Mouse (Mus musculus) cerebellum, adult 11-12 months (tissue): ENCODE results near the gene Trpv2.

Source experiments
- DNase-seq: peaks from one replicate; pipeline ENCODE4 v3.0.0; 2022

The Trpv2 gene

DNA sequence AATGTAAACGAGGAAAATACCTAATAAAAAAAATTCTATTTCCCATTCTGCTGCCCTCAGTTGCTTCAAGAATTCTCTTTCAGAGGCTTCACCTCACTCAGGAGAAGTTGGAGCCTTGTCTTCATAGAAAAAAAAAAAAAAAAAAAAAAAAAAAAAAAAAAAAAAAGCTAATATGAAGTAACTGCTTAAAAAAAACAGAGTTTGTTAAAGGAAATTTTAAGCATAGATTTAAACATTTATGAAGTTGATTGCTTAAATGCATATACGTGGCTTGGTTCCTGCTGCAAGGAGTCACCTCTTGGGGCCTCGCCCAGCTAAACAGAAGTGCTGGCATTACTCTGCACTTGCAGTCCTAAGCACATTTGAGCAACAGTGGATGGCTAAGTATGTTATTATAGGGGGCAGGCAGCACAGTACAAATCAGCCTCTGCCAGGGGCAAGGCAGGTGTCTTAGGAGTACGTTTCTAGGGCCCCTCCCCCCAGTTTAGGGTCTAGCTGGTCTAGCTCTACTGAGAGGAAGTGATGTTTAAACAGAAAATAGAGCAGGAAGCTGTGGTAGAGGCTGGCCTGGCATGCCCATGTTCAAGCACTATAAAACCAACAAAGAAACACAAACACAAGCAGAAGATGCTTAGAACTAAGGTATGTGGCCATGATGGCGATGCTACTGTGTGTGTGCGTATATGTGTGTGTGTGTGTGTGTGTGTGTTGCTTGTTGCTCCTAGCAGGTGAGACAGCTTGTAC is at the start of gene Trpv2:
Gene Trpv2 (plus strand): TSS at position 528 of the 744 bp plus-strand sequence.
- DNase-seq, result no peak

DNA sequence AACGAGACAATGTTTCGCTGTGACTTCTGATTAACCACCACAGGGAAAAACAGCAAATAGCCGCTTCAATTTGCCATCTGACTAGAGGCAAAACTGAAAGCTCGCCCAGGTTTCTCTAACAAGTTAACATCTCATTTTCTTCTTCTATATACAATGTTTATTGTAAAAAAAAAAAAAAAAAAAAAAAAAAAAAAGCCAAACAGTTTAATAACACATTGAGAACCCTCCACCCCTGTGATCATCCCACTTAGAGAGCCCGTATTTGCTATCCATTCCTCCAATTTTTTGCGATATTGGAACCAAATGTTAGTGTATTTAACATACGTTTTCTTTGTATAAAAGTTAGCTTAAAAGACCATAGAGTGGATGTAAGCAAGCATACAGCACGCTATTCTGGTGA is 37.2 kb upstream of the Trpv2 start:
- no peak for DNase-seq

DNA sequence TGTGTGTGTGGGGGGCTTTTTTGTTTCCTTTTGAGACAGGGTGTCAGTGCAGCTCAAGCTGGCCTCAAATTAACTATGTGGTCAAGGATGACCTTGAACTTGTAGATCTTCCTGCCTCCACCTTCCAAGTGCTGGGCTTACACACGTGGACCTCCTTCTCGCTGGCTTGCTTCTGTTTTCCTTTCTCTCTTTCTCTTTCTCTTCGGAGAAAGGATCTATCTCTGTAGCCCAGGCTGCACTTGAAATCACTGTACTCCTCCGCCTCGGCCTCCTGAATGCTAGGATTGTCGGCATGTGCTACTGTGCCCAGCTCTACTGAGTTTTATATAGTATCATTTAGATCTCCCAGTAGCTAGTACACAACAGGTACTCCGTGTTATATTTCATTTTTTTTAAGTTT is 36.7 kb upstream of the Trpv2 start:
- DNase-seq, result no peak

DNA sequence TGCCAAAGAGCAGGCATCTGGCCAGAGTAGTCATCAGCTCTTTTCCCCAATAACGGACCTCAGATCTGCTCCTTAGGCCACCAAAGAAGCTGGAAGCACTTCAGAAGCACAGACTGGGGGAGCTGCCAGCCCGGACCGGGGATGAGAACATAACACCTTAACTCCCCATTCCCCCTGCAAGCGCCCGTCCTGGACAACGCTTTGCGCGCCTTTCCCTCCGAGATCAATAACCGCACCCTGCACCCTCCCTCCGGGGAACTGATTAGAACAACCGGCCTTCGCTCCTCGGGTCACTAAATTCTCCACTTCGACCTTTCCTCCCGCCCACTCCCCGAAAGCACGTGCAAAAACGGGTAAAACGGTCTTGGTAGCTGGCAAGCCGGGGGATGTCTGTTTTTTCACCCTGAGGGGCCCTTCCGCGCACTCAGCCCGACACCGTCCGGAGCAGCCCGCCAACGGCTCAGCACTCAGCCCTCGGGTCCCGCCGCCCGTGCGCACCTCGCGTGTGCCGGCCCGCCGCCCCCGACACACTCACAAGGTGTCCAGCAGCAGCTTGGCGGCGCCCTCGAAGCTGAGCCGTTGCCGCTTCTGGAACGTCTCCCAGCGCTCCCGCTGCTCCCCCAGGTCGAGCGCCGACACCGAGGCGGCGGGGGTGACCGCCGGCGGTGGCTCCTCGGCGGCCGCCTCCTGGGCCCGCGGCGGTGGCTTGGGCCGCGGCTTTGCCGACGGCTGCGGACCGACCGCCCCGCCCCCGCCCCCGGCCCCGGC is 35.8 kb upstream of the Trpv2 start:
- peak; percentile 64 for DNase-seq

DNA sequence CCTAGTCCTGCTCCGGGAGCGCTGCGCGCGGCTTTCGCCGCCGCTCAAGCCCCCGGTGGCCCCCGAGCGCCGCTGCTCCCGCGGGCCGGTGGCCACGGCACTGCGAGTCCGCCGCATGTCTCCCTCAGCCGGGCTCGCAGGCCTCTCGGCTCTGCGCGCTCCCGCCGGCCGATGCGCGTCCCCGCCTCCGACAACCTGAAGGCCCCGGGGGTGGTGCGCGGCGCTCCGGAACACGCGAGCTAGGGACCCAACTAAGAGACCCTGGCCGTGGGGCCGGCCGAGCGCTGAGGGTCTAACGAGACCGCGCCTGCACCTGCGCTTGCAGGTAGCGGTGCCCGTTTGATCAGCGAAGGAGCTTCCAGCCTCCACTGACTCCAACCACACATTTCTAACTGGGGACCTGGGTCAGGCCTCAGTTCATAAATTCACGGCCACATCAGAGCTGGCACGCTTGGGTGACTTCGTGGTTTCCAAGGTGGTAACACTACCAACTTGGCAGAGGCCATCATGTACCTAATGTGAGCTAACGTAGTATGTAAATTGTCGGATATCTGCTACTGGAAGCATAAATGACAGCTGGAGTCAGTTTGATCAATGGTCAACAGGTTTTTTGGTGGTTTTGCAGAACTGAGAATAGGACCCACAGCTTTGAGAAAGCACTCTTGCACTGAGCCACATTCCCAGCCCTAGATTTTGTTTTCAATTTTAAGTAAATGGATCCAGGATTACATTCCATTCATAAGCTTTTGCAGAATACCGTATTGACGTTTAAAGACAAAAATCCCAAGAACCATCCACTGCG is 35.0 kb upstream of the Trpv2 start, which contains the start of gene Cenpv:
Gene Cenpv (minus strand): TSS at position 173 of the 802 bp plus-strand sequence.
- peak; percentile 79 for DNase-seq

DNA sequence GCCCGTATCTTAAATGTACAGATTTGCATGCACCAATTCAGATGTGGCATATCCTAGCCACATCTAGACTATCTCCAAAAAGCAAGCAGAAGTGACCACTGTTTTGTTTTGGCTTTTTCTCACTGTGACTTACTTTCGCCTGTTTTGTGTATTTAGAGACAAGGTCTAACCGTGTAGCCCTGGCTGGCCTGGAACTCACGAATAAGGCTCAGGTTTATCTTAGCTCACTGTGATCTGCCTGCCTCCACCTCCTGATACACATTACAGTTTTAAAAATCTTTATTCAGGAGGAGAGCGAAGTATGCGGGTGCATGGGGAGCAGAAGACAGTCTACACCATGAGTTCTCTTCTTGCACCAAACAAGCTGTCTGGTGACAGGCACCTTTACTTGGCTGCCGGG is 34.1 kb upstream of the Trpv2 start:
- DNase-seq, result no peak

DNA sequence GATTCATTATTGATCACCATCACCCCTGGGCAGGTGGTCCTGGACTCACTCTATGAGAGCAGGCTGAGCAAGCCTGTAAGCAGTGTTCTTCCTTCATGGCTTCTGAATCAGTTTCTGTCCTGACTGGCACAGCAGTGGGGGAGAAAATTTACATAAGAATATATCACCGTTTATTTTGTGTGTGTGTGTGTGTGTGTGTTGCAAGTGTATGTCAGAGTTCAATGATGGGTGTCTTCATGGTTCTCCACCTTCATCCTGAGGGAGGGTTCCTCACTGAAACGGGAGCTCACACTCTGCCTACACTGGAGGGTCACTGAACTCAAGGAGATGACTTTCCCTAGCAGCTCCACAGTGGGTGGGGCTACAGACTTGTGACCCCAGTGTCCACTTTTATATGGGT is 33.3 kb upstream of the Trpv2 start:
- DNase-seq, result no peak

DNA sequence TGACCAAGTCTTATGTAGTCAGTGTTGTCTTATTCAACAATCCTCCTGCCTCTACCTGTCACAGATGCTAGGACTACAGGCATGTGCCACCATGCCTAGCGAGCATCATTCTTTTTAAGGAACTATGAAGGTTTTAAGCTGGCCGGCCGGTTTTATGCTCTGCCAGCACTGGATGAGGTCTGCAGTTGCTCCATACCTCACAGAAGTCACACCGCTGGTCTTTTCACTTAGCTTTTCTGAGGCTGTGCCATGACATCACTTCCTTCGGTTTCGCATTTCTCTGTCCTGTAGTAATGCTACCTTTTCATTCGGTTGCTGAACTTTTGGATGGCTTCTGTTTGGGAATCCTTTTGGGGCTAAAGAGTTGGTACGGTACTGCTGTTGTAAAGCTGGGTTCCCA is 32.7 kb upstream of the Trpv2 start:
- no peak for DNase-seq

DNA sequence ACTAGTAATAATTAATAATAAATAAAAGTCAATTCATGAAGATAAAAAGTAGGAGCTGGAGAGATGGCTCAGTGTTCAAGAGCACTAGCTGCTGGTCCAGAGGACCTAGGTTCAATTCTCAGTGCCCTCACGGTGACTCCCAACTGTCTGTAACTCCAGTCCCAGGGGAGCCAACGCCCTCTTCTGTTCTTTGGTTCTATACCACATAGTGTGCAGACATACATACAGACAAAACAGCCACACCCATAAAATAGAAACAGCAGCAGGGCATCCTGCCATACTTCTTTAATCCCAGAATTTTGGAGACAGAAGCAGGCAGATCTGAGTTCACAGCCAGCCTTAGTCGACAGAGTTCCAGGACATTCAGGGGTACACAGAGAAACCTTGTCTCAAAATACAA is 30.3 kb upstream of the Trpv2 start:
- DNase-seq, result no peak

DNA sequence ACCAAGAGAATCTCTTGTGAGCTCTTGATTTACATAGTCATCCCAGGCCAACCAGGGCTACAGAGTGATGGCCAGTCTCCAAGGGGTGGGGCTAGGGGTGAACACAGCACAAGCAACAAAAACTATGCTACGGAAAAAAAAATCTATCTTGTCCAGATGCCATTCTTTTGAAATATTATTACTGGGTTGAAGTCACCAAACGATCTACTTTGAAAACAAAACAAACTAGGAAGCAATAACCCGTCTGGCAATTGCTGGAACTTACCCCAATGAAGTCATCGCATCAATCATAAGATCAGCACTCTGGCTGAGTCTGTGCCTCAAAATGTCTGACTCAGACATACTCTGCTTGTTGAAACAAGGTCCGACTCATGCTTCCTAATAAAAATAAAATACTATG is 24.5 kb upstream of the Trpv2 start:
- DNase-seq, result peak; percentile 78

DNA sequence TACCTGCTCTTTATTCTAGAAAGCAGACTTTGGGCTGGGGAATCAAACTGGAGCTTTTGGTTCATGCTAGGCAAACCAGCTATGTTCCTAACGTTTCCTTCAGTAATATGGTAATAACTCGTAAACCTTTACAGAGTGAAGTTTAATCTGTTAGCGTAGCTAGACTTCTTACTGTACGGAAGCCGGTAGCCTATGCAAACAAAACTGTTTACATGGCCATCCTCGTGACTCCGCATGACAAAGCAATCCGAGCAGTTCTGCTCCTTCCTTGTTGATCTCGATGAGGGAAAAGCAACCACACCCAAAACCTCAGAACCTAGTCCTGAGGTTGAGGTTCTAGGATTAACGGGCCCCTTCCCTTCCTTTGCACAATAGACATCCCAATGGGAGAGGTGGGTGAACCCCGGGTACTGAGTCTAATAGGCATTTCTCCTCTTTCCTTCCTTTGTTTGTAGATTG is 24.0 kb upstream of the Trpv2 start:
- peak; percentile 53 for DNase-seq

DNA sequence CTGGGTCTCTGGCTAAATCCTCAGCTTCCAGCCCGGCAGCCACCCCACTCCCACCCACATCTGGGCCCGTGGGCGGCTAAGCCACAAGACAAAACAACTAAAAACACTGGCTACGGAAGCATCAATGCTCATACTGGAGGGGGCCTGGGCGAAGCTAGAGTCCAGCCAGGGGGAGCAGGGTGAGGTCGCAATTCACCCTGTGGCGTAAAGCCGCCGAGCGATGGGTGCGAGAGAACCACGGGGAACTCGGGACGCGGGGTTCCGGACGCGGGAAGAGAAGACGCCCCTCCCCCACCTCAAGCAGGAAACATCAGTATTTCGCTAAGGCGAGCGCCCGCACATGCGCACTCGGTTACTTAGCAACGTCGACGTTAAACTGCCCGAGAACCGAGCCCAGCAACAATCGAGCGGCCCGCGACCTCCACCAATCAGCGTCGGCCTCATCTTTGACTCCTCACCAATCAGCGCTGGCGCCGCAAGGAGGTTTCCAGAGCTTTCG is 23.5 kb upstream of the Trpv2 start, which contains the start of gene Ubb:
Gene Ubb (plus strand): TSS at position 445 of the 499 bp plus-strand sequence.
- DNase-seq, result peak; percentile 100

DNA sequence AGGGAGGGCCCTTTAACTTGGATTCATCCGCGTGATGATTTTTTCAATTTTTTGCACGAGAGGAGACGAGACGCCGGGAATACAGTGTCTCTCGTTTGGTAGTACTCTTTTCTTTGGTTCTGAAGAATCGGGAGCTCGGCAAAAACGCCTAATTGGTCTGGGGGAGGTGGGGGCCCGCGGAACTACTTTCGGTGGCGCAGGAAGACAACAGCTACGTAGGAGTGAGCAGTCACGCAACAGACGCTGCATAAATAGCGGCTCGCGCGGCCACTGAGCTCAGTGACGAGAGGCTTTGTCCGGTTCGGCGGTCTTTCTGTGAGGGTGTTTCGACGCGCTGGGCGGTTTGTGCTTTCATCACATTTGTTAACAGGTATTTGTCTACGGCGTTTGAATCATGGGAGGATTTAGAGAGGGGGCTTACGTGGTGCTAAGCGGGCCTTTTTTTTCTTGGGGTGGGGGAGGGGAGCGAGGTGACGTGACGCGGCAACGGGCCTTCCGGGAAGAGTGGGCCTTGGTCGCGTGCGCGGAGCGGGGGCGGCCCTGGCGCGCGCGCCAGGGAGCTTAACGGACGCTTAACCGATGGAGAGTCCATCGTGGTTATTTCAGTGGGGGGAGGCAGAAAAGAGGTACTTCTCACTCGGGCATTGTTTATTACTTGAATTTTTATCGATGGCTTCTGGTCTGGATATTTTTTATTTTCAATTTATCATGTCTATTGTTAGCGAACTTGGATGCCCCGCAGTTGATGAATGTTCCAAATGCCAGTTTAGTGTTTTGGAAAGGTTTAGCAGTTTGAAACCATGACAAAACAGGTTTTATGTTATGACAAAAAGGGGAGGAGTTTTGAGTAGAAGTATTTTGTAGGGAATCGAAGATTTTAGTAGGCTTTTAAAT is 22.8 kb upstream of the Trpv2 start:
- DNase-seq, result peak; percentile 89

DNA sequence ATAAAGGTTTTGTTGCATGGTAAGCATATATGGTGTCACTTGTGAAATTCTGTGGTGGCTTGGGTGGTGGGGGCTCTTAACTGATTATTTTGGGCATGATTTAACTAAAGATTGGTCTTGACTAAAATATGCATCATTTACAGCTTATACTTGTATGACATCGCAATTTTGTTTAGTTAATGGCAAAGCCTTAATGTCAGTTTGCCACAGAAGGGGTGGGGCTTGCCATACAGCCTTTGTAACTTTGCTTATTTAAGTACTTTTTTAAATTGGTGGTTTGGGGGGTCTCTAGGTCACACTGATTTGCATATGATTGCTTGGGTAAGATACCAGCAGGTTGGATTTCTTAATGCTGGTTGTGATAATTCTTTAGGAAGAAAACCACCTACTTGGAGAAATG is 21.1 kb upstream of the Trpv2 start:
- DNase-seq, result no peak

DNA sequence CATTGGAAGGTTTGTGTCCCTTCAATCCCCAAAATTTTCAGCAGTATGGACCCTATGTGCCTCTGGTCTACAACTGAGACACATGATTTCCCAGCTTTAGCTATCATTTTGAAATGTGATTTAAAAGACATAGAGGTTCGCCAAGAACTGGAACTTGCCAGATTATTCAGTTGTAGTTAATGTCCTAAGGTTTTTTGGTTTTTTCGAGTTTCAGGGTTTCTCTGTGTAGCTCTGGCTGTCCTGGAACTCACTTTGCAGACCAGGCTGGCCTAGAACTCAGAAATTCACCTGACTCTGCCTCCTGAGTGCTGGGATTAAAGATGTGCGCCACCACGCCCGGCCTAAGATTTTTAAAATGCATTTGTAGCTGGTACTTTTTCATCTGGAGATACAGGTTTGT is 20.7 kb upstream of the Trpv2 start:
- no peak for DNase-seq

DNA sequence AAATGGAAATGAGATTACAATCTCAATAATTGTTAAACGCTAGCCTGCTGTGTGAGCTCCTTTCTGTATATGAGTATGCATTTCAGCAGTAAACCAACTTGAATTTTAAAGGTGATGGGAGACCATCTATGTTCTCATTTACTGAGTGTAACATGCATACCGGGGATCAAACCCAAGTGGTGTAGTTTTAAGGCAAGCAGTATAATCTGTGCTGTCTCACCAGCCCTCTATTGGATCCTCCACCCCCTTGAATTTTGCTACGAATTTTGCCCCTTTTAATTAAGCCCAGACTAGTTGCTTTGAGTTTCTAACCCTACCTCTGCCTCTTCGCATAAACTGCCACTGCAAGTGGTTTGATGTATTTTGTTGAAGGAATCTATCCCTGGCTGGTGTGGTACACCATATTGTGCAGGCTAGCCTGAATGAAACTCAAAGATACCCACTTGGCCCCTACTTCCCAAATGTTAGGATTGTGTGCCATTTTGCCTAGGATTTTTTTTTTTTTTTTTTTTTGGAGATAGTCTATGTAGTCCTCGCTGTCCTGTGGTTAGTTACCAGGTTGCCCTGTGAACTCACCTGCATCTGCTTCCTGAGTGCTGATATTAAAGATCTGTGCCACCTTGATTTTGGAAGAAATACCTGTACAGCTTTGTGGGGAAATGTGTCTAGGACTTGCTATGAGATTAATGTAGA is 20.0 kb upstream of the Trpv2 start:
- no peak for DNase-seq

DNA sequence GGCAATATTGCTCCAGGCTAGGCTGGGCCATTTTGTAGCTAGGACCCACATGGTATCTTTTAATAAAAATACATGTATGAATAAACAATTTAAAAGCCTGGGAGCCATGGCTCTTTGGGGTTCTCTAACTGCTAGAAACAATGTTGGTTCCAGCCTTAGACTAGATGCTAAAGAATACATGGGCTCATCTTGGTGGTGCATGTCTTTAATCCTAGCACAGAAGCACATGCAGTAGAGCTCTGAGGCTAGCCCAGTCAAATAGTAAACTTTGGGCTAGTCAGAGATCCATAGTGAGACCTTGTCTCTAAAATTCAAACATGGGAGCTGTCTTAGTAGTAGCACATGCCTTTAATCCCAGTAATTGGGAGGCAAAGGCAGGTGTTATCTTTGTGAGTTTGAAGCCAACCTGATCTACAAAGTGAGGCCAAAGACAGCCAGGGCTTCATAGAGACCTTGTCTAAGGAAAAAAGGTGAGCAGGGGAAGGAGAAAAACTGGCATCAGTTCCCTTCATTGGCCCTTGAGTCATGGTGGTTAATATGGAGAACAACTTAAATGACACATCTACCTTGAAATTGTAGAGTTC is 19.3 kb upstream of the Trpv2 start:
- DNase-seq, result no peak

DNA sequence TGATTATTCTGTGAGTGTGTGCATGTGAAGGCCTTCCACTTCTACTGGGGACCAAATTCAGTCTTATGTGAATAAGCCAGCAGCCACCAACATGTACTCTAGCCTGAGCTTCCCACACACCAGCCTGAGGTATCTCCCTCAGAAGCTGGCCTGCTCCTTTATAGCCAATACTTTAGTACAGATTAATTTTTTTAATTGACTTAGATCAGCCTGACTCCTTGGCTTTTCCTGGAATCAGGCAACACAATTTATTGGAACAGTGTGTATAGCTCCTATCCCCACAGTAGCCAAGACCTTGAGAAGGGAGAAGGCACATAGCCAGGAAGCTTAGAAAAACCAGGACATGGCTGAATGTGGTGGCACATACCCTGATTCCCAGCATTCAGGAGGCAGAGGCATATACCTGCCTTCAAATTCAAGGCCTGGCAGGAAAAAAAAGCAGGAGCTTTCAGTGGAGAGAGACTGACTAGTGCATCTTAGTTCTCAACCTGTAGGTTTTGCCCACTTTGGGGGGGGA is 18.3 kb upstream of the Trpv2 start:
- no peak for DNase-seq

DNA sequence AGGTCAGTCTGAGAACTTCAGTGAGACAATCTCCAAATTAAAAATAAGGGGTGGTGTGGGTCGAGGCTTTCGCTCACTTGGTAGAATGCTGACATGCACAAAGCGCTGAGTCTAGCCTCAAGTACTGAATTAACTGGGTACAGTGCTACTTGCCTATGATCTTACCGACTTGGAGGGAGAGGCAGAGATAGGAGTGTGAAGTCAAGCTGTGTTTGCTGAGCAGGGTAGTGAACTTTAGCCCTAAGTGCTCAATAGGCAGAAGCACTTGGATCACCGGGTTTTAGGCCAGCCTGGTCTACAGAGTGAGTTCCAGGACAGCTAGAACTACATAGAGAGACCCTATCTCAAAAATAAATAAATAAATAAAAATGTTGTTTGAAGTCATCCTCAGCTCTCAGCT is 17.1 kb upstream of the Trpv2 start:
- DNase-seq, result no peak

DNA sequence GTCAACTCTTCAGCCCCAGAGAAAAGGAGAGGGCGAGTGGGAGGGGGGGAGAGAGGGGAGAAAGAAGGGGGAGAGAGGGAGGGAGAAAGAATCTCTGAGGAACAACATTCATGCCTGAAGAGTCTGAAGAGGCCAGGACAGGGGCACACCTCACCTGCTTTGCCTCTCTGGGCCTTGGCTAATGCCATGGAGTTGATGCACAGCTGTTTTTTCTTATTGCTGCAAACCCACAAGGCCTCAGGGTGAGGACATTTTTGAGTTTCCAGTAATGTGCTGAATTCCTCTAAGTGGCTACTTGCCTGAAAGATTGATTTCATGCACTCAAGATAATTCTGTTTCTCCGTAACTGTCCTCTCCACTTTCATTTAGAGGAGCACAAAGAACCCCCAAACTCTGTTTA is 16.1 kb upstream of the Trpv2 start:
- DNase-seq, result no peak
